Mouse (Mus musculus) embryonic facial prominence, embryonic 15.5 days (tissue): Measurements from ENCODE around the gene Orm3. TPM values are rescaled to one million over a fixed set of nuclear protein-coding genes. Genes with fewer than 3 reads are reported as not detected.

Source experiments
- ATAC-seq: fragments of 200-750 bp; cut with Nextera tagmentation; 2 replicates; pipeline ENCODE4 v1.8.0; 2017; ENCODE audit warnings: low read depth, moderate TSS enrichment; ENCODE audit not compliant: insufficient number of reproducible peaks, low FRiP score, low TSS enrichment
- H3K27ac ChIP-seq: fragments of 300-500 bp; sonication (generic); replicated peaks from 2 replicates; pipeline ENCODE4 v1.5.1; 2015; ENCODE audit warnings: mild to moderate bottlenecking, inconsistent platforms
- H3K27me3 ChIP-seq: fragments of 300-500 bp; sonication (generic); 2 replicates; pipeline ENCODE4 v1.6.1; 2015; ENCODE audit warnings: inconsistent platforms
- H3K36me3 ChIP-seq: fragments of 300-500 bp; sonication (generic); 2 replicates; pipeline ENCODE4 v1.6.1; 2015; ENCODE audit warnings: mild to moderate bottlenecking, inconsistent platforms
- H3K4me1 ChIP-seq: fragments of 300-500 bp; sonication (generic); 2 replicates; pipeline ENCODE4 v1.6.1; 2015; ENCODE audit warnings: inconsistent platforms
- H3K4me2 ChIP-seq: fragments of 300-500 bp; sonication (generic); replicated peaks from 2 replicates; pipeline ENCODE4 v1.6.1; 2015; ENCODE audit warnings: mild to moderate bottlenecking, inconsistent platforms
- H3K4me3 ChIP-seq: fragments of 300-500 bp; sonication (generic); replicated peaks from 2 replicates; pipeline ENCODE4 v1.5.1; 2015; ENCODE audit warnings: mild to moderate bottlenecking, inconsistent platforms
- H3K9ac ChIP-seq: fragments of 300-500 bp; sonication (generic); 2 replicates; pipeline ENCODE4 v1.6.1; 2015; ENCODE audit warnings: inconsistent platforms
- H3K9me3 ChIP-seq: fragments of 300-500 bp; sonication (generic); replicated peaks from 2 replicates; pipeline ENCODE4 v1.6.1; 2016; ENCODE audit warnings: inconsistent platforms
- WGBS: fragments of 180-500 bp; shearing (Covaris S2); methylation state at CpG from one replicate; pipeline ENCODE4 v1.1.7; 2015; 5-methylcytosine and 5-hydroxymethylcytosine counted together
- polyA plus RNA-seq: library from polyadenylated mRNA; unstranded; fragments of >200 nt; fragmentation: Nextera tagmentation; extraction: Ambion mirVana; gene quantifications from 2 replicates; pipeline ENCODE4 v1.2.1, GENCODE M21; 2015

Gene Orm3
- polyA plus RNA-seq, 1 experiment from 2014 or later, result not detected

- Histone ChIP-seq H3K4me2 (no peak overlapping the region), H3K4me3 (no peak overlapping the region), H3K9ac (no peak overlapping the region), H3K27ac (no peak overlapping the region), H3K27me3 (no peaks in the 10 kb centered on the region), H3K4me1 (no peaks in the 10 kb centered on the region), H3K9me3 (no peaks in the 10 kb centered on the region), H3K36me3 (peaks cover 60% of the 10 kb centered on the region)
- ATAC-seq, result no peak
- WGBS, result 51% methylated on average over 3 of the region's 3 CpGs
These were observed 15.9 kb downstream of the Orm3 start for GRCm38 (mm10) chr4:63371890-63372289.

GRCm38 (mm10) chr4:63373404-63373803, 17.4 kb downstream of the Orm3 start:
- H3K9ac ChIP-seq, result no peak overlapping the region
- ATAC-seq, result no peak
- H3K36me3 ChIP-seq, result peaks cover 64% of the 10 kb centered on the region
- no peaks in the 10 kb centered on the region for H3K4me1 ChIP-seq
- H3K4me2 ChIP-seq, result no peak overlapping the region
- 91% methylated on average over 8 of the region's 8 CpGs for WGBS
- H3K4me3 ChIP-seq, result no peak overlapping the region
- H3K27ac ChIP-seq, result no peak overlapping the region
- no peaks in the 10 kb centered on the region for H3K27me3 ChIP-seq
- H3K9me3 ChIP-seq, result no peaks in the 10 kb centered on the region

- Histone ChIP-seq H3K27ac (no peak overlapping the region), H3K4me1 (no peaks in the 10 kb centered on the region), H3K27me3 (no peaks in the 10 kb centered on the region), H3K4me2 (no peak overlapping the region), H3K9ac (no peak overlapping the region), H3K4me3 (no peak overlapping the region), H3K9me3 (no peaks in the 10 kb centered on the region), H3K36me3 (peaks cover 66% of the 10 kb centered on the region)
- no peak for ATAC-seq
- 88% methylated on average over 12 of the region's 12 CpGs for WGBS
These were observed 18.4 kb downstream of the Orm3 start for GRCm38 (mm10) chr4:63374331-63374730.

- Histone ChIP-seq H3K9me3 (no peaks in the 10 kb centered on the region), H3K4me1 (no peaks in the 10 kb centered on the region), H3K9ac (no peak overlapping the region), H3K4me2 (no peak overlapping the region), H3K4me3 (no peak overlapping the region), H3K36me3 (peaks cover 66% of the 10 kb centered on the region), H3K27ac (no peak overlapping the region), H3K27me3 (no peaks in the 10 kb centered on the region)
- ATAC-seq, result no peak
- WGBS, result 48% methylated on average over 1 of the region's 1 CpGs
These were observed 19.4 kb downstream of the Orm3 start for GRCm38 (mm10) chr4:63375367-63375766.

- no peak for ATAC-seq
- Histone ChIP-seq H3K9me3 (no peaks in the 10 kb centered on the region), H3K27me3 (no peaks in the 10 kb centered on the region), H3K27ac (no peak overlapping the region), H3K36me3 (peaks cover 82% of the 10 kb centered on the region), H3K4me2 (no peak overlapping the region), H3K4me3 (no peak overlapping the region), H3K4me1 (no peaks in the 10 kb centered on the region), H3K9ac (no peak overlapping the region)
- 63% methylated on average over 7 of the region's 7 CpGs for WGBS
These were observed 21.5 kb downstream of the Orm3 start for GRCm38 (mm10) chr4:63377483-63377882.

GRCm38 (mm10) chr4:63382676-63383369, 26.9 kb downstream of the Orm3 start:
- Histone ChIP-seq H3K4me1 (no peaks in the 10 kb centered on the region), H3K36me3 (peaks cover 67% of the 10 kb centered on the region), H3K4me2 (no peak overlapping the region), H3K4me3 (no peak overlapping the region), H3K9ac (no peak overlapping the region), H3K27ac (no peak overlapping the region), H3K27me3 (no peaks in the 10 kb centered on the region), H3K9me3 (no peaks in the 10 kb centered on the region)
- WGBS, result 89% methylated on average over 4 of the region's 4 CpGs
- ATAC-seq, result no peak

GRCm38 (mm10) chr4:63383474-63383873, 27.5 kb downstream of the Orm3 start:
- no peak for ATAC-seq
- Histone ChIP-seq H3K9ac (no peak overlapping the region), H3K27ac (no peak overlapping the region), H3K4me1 (0 out of 2 replicates have a peak, but pooled peaks cover under 1% of the 10 kb centered on the region), H3K4me2 (no peak overlapping the region), H3K4me3 (no peak overlapping the region), H3K36me3 (peaks cover 60% of the 10 kb centered on the region), H3K27me3 (no peaks in the 10 kb centered on the region), H3K9me3 (no peaks in the 10 kb centered on the region)
- WGBS, result 81% methylated on average over 12 of the region's 12 CpGs

GRCm38 (mm10) chr4:63384262-63384661, 28.3 kb downstream of the Orm3 start:
- Histone ChIP-seq H3K4me2 (no peak overlapping the region), H3K27ac (no peak overlapping the region), H3K4me1 (peaks cover 8% of the 10 kb centered on the region), H3K27me3 (no peaks in the 10 kb centered on the region), H3K9ac (no peak overlapping the region), H3K36me3 (peaks cover 52% of the 10 kb centered on the region), H3K4me3 (no peak overlapping the region), H3K9me3 (no peaks in the 10 kb centered on the region)
- ATAC-seq, result no peak
- 83% methylated on average over 4 of the region's 4 CpGs for WGBS

GRCm38 (mm10) chr4:63385253-63385652, 29.3 kb downstream of the Orm3 start:
- H3K27me3 ChIP-seq, result no peaks in the 10 kb centered on the region
- H3K4me2 ChIP-seq, result no peak overlapping the region
- H3K4me1 ChIP-seq, result peaks cover 13% of the 10 kb centered on the region
- no peaks in the 10 kb centered on the region for H3K9me3 ChIP-seq
- no peak overlapping the region for H3K27ac ChIP-seq
- H3K4me3 ChIP-seq, result no peak overlapping the region
- H3K36me3 ChIP-seq, result peaks cover 43% of the 10 kb centered on the region
- no peak for ATAC-seq
- no peak overlapping the region for H3K9ac ChIP-seq
- WGBS, result 82% methylated on average over 3 of the region's 3 CpGs

GRCm38 (mm10) chr4:63385784-63386183, 29.8 kb downstream of the Orm3 start:
- Histone ChIP-seq H3K4me1 (peaks cover 13% of the 10 kb centered on the region), H3K9ac (no peak overlapping the region), H3K27me3 (no peaks in the 10 kb centered on the region), H3K4me3 (no peak overlapping the region), H3K9me3 (no peaks in the 10 kb centered on the region), H3K27ac (no peak overlapping the region), H3K4me2 (no peak overlapping the region), H3K36me3 (peaks cover 38% of the 10 kb centered on the region)
- no peak for ATAC-seq
- 72% methylated on average over 11 of the region's 11 CpGs for WGBS

- Histone ChIP-seq H3K9ac (no peak overlapping the region), H3K4me1 (peaks cover 13% of the 10 kb centered on the region), H3K27ac (no peak overlapping the region), H3K36me3 (peaks cover 17% of the 10 kb centered on the region), H3K4me2 (no peak overlapping the region), H3K9me3 (no peaks in the 10 kb centered on the region), H3K4me3 (no peak overlapping the region), H3K27me3 (no peaks in the 10 kb centered on the region)
- no peak for ATAC-seq
- WGBS, result 70% methylated on average over 6 of the region's 6 CpGs
These were observed 32.1 kb downstream of the Orm3 start for GRCm38 (mm10) chr4:63388029-63388428.
